Mouse (Mus musculus): ENCODE data around the gene F11r. TPM values are rescaled to one million over a fixed set of nuclear protein-coding genes. Genes with fewer than 3 reads are reported as not detected.

The F11r gene
- polyA plus RNA-seq (2017; shearing (Covaris generic)) = 0.52 TPM

GRCm38 (mm10) chr1:171437264-171438013 is at the start of gene F11r:
Gene F11r (plus strand): TSS chr1:171437535.

GRCm38 (mm10) chr1:171388376-171389102 is 48.8 kb upstream of the F11r start, which contains the start of gene Arhgap30:
Gene Arhgap30 (plus strand): TSS chr1:171388954.

GRCm38 (mm10) chr1:171410947-171411484 is 26.3 kb upstream of the F11r start, which contains the start of gene Usf1:
Gene Usf1 (plus strand): TSS chr1:171411313.

GRCm38 (mm10) chr1:171418660-171419059 is 18.7 kb upstream of the F11r start, which contains the start of gene Tstd1:
Gene Tstd1 (plus strand): TSS chr1:171418872.

GRCm38 (mm10) chr1:171503250-171503591 is 65.9 kb downstream of the F11r start, which contains the start of gene Alyref2:
Gene Alyref2 (plus strand): TSS chr1:171503478.

Other genes starting within 250 kb of the F11r start
- not detected for gene Pcp4l1, start 241.3 kb upstream of the F11r start, polyA plus RNA-seq (2017; shearing (Covaris generic))
- 0.15 TPM for gene Nr1i3, start 223.6 kb upstream of the F11r start, polyA plus RNA-seq (2017; shearing (Covaris generic))
- gene Tomm40l, start 215.0 kb upstream of the F11r start, polyA plus RNA-seq (2017; shearing (Covaris generic)) = 40.9 TPM
- 0.79 TPM for gene Apoa2, start 212.5 kb upstream of the F11r start, polyA plus RNA-seq (2017; shearing (Covaris generic))
- 15.8 TPM for gene Fcer1g, start 203.2 kb upstream of the F11r start, polyA plus RNA-seq (2017; shearing (Covaris generic))
- gene Adamts4, start 187.1 kb upstream of the F11r start, polyA plus RNA-seq (2017; shearing (Covaris generic)) = not detected
- gene Ndufs2, start 186.1 kb upstream of the F11r start, polyA plus RNA-seq (2017; shearing (Covaris generic)) = 200 TPM
- 50.4 TPM for gene B4galt3, start 167.2 kb upstream of the F11r start, polyA plus RNA-seq (2017; shearing (Covaris generic))
- 92.4 TPM for gene Ppox, start 156.3 kb upstream of the F11r start, polyA plus RNA-seq (2017; shearing (Covaris generic))
- gene Usp21, start 149.5 kb upstream of the F11r start, polyA plus RNA-seq (2017; shearing (Covaris generic)) = 69.0 TPM
- 61.0 TPM for gene Ufc1, start 142.5 kb upstream of the F11r start, polyA plus RNA-seq (2017; shearing (Covaris generic))
- 44.3 TPM for gene Dedd, start 108.4 kb upstream of the F11r start, polyA plus RNA-seq (2017; shearing (Covaris generic))
- 57.0 TPM for gene Nit1, start 91.9 kb upstream of the F11r start, polyA plus RNA-seq (2017; shearing (Covaris generic))
- 115 TPM for gene Pfdn2, start 91.9 kb upstream of the F11r start, polyA plus RNA-seq (2017; shearing (Covaris generic))
- gene Klhdc9, start 76.7 kb upstream of the F11r start, polyA plus RNA-seq (2017; shearing (Covaris generic)) = not detected
- not detected for gene Nectin4, start 67.4 kb upstream of the F11r start, polyA plus RNA-seq (2017; shearing (Covaris generic))
- 270 TPM for gene Arhgap30, start 48.6 kb upstream of the F11r start, polyA plus RNA-seq (2017; shearing (Covaris generic))
- 108 TPM for gene Usf1, start 26.2 kb upstream of the F11r start, polyA plus RNA-seq (2017; shearing (Covaris generic))
- 3.8 TPM for gene Tstd1, start 18.7 kb upstream of the F11r start, polyA plus RNA-seq (2017; shearing (Covaris generic))
- gene Alyref2, start 65.9 kb downstream of the F11r start, polyA plus RNA-seq (2017; shearing (Covaris generic)) = 11.9 TPM
- gene Itln1, start 97.8 kb downstream of the F11r start, polyA plus RNA-seq (2017; shearing (Covaris generic)) = not detected
- gene Cd244a, start 121.7 kb downstream of the F11r start, polyA plus RNA-seq (2017; shearing (Covaris generic)) = 0.46 TPM
- gene Ly9, start 169.9 kb downstream of the F11r start, polyA plus RNA-seq (2017; shearing (Covaris generic)) = 167 TPM
- 16.1 TPM for gene Slamf7, start 215.5 kb downstream of the F11r start, polyA plus RNA-seq (2017; shearing (Covaris generic))
- 537 TPM for gene Cd48, start 244.5 kb downstream of the F11r start, polyA plus RNA-seq (2017; shearing (Covaris generic))